Mouse (Mus musculus): ENCODE measurements around the gene Mpv17l2. TPM values are rescaled to one million over a fixed set of nuclear protein-coding genes. Genes with fewer than 3 reads are reported as not detected.

Gene Mpv17l2
- total and polyA plus RNA-seq, 3 experiments, result 13.5 to 89.1 (median 63.1) TPM

GRCm38 (mm10) chr8:70786291-70787050 is 25.7 kb upstream of the Mpv17l2 start:
- TF ChIP-seq CTCF (IDR thresholded peaks at IDR 0.05; ENCODE audit: low read depth, low read length), result no peak
- no peak for TF ChIP-seq GATA1 (IDR thresholded peaks at IDR 0.05; ENCODE audit: borderline replicate concordance, low read length)
- TF ChIP-seq TAL1 (conservative IDR thresholded peaks at IDR 0.05; ENCODE audit: low read depth, low read length), result no peak
- TF ChIP-seq POLR2AphosphoS5 (IDR thresholded peaks at IDR 0.05; ENCODE audit: insufficient replicate concordance, low read depth, low read length), result no peak
- TF ChIP-seq GATA2 (IDR thresholded peaks at IDR 0.05; ENCODE audit: borderline replicate concordance, low read depth, low read length), result no peak
- Histone ChIP-seq H3K4me1 (ENCODE audit: insufficient read depth, low read depth, low read length) (peaks cover 60% of the 10 kb centered on the region), H3K9me3 (replicated peaks) (no peaks in the 10 kb centered on the region), H3K36me3 (replicated peaks) (peaks cover 95% of the 10 kb centered on the region), H3K4me3 (ENCODE audit: low read depth, low read length) (no peak overlapping the region; the same call in 1 of the 2 replicates), H3K27me3 (ENCODE audit: insufficient read depth, low read length) (no peaks in the 10 kb centered on the region; the same call in 1 of the 2 replicates)
- ATAC-seq (ENCODE audit: extremely low read depth, insufficient number of reproducible peaks, low FRiP score, poor library complexity, severe bottlenecking) (no peak), DNase-seq (ENCODE audit: low spot score) (no peak)

GRCm38 (mm10) chr8:70780093-70780492 is 19.3 kb upstream of the Mpv17l2 start:
- peaks cover 66% of the 10 kb centered on the region for H3K4me1 ChIP-seq (ENCODE audit: insufficient read depth, low read depth, low read length)
- H3K9me3 ChIP-seq (replicated peaks), result no peaks in the 10 kb centered on the region
- TF ChIP-seq GATA1 (IDR thresholded peaks at IDR 0.05; ENCODE audit: borderline replicate concordance, low read length), result no peak
- no peak for TF ChIP-seq CTCF (IDR thresholded peaks at IDR 0.05; ENCODE audit: low read depth, low read length)
- no peak for TF ChIP-seq GATA2 (IDR thresholded peaks at IDR 0.05; ENCODE audit: borderline replicate concordance, low read depth, low read length)
- no peak for TF ChIP-seq POLR2AphosphoS5 (IDR thresholded peaks at IDR 0.05; ENCODE audit: insufficient replicate concordance, low read depth, low read length)
- TF ChIP-seq TAL1 (conservative IDR thresholded peaks at IDR 0.05; ENCODE audit: low read depth, low read length), result no peak
- ATAC-seq (ENCODE audit: extremely low read depth, insufficient number of reproducible peaks, low FRiP score, poor library complexity, severe bottlenecking), result no peak
- peak overlapping the region; percentile 65; the same call in 1 of the 2 replicates for H3K4me3 ChIP-seq (ENCODE audit: low read depth, low read length)
- peaks cover 79% of the 10 kb centered on the region for H3K36me3 ChIP-seq (replicated peaks)
- no peaks in the 10 kb centered on the region for H3K27me3 ChIP-seq (ENCODE audit: insufficient read depth, low read length)
- no peak for DNase-seq (ENCODE audit: low spot score)

GRCm38 (mm10) chr8:70776496-70777444 is 16.0 kb upstream of the Mpv17l2 start, which contains the start of gene Pik3r2:
Gene Pik3r2 (minus strand): TSS chr8:70776713.
- Histone ChIP-seq H3K36me3 (replicated peaks) (peaks cover 82% of the 10 kb centered on the region), H3K9me3 (replicated peaks) (no peaks in the 10 kb centered on the region), H3K4me1 (ENCODE audit: insufficient read depth, low read depth, low read length) (peaks cover 90% of the 10 kb centered on the region), H3K4me3 (ENCODE audit: low read depth, low read length) (peak within 1 kb of the TSS; percentile 97), H3K27me3 (ENCODE audit: insufficient read depth, low read length) (no peaks in the 10 kb centered on the region)
- peak; percentile 87 for DNase-seq (ENCODE audit: low spot score)
- peak; percentile 82 for ATAC-seq (ENCODE audit: extremely low read depth, insufficient number of reproducible peaks, low FRiP score, poor library complexity, severe bottlenecking)
- TF ChIP-seq POLR2AphosphoS5 (IDR thresholded peaks at IDR 0.05; ENCODE audit: insufficient replicate concordance, low read depth, low read length) (no peak; the same call in 1 of the 2 replicates), GATA1 (IDR thresholded peaks at IDR 0.05; ENCODE audit: borderline replicate concordance, low read length) (no peak), GATA2 (IDR thresholded peaks at IDR 0.05; ENCODE audit: borderline replicate concordance, low read depth, low read length) (no peak), TAL1 (conservative IDR thresholded peaks at IDR 0.05; ENCODE audit: low read depth, low read length) (no peak), CTCF (IDR thresholded peaks at IDR 0.05; ENCODE audit: low read depth, low read length) (no peak)

DNA sequence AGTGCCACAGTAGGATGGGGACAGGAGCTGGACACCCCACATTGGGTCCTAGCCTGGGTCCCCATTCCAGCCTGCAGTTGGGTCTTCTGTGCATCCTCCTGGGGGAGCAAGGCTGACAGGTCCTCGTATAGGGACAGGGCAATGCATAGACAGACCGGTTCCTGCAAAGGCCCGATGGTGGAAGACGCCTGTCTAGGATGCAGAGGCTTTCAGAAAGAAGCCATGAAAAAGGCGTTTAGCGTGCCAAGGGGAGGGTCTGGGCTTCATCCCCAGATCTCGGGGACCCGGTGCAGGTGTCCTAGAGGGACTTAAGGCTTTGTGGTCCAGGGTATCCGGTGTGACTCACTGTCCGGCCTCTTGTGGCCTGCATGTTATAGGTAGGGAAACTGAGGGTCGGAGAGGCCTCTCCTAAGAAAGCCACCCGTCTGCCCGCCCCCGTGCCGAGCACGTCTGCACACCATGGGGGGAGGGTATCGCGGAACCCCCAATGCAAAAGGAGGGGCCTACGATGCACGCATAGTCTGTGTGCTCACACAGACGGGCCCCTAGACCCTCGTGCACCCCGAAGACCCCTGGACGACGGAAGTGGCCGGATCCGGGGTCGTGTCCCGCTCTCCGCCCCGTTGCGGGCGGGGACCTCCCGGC is 15.2 kb upstream of the Mpv17l2 start:
- no peak for DNase-seq (ENCODE audit: low spot score)
- no peak for ATAC-seq (ENCODE audit: extremely low read depth, insufficient number of reproducible peaks, low FRiP score, poor library complexity, severe bottlenecking)
- TF ChIP-seq CTCF (IDR thresholded peaks at IDR 0.05; ENCODE audit: low read depth, low read length) (no peak), POLR2AphosphoS5 (IDR thresholded peaks at IDR 0.05; ENCODE audit: insufficient replicate concordance, low read depth, low read length) (no peak), TAL1 (conservative IDR thresholded peaks at IDR 0.05; ENCODE audit: low read depth, low read length) (no peak), GATA1 (IDR thresholded peaks at IDR 0.05; ENCODE audit: borderline replicate concordance, low read length) (no peak), GATA2 (IDR thresholded peaks at IDR 0.05; ENCODE audit: borderline replicate concordance, low read depth, low read length) (no peak)
- Histone ChIP-seq H3K9me3 (replicated peaks) (no peaks in the 10 kb centered on the region), H3K27me3 (ENCODE audit: insufficient read depth, low read length) (no peaks in the 10 kb centered on the region), H3K4me1 (ENCODE audit: insufficient read depth, low read depth, low read length) (peaks cover 93% of the 10 kb centered on the region), H3K36me3 (replicated peaks) (peaks cover 82% of the 10 kb centered on the region), H3K4me3 (ENCODE audit: low read depth, low read length) (peak overlapping the region; percentile 97)

DNA sequence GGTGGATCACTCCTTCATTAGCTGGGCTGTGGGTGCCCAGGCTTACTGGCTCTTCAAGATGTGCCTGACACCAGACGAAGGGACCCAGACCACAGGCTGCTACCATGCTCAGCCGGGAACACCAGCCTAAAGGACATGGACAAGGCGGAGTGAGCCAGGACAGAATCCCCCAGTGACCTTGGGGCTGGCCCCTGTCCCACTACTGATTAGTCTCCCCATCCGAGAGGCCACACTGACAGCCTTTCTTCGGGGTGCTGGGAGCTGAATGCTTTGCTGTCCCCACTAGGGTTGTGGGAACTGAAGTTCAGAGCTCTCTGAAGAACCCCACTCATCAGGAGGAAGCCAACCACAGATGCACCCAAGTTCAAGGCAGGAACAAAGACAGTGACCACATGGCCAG is 14.5 kb upstream of the Mpv17l2 start:
- TF ChIP-seq POLR2AphosphoS5 (IDR thresholded peaks at IDR 0.05; ENCODE audit: insufficient replicate concordance, low read depth, low read length) (no peak), GATA1 (IDR thresholded peaks at IDR 0.05; ENCODE audit: borderline replicate concordance, low read length) (no peak), CTCF (IDR thresholded peaks at IDR 0.05; ENCODE audit: low read depth, low read length) (no peak), TAL1 (conservative IDR thresholded peaks at IDR 0.05; ENCODE audit: low read depth, low read length) (no peak), GATA2 (IDR thresholded peaks at IDR 0.05; ENCODE audit: borderline replicate concordance, low read depth, low read length) (no peak)
- H3K27me3 ChIP-seq (ENCODE audit: insufficient read depth, low read length), result no peaks in the 10 kb centered on the region
- peaks cover 92% of the 10 kb centered on the region for H3K4me1 ChIP-seq (ENCODE audit: insufficient read depth, low read depth, low read length)
- ATAC-seq (ENCODE audit: extremely low read depth, insufficient number of reproducible peaks, low FRiP score, poor library complexity, severe bottlenecking) (no peak), DNase-seq (ENCODE audit: low spot score) (no peak)
- peak overlapping the region; percentile 97; the same call in 1 of the 2 replicates for H3K4me3 ChIP-seq (ENCODE audit: low read depth, low read length)
- H3K36me3 ChIP-seq (replicated peaks), result peaks cover 82% of the 10 kb centered on the region
- H3K9me3 ChIP-seq (replicated peaks), result no peaks in the 10 kb centered on the region

Measured in G1E (cell line).